Mouse (Mus musculus): ENCODE measurements around the gene Wee1.
"Not testable (repeated sequence)": the region's sequence is repeated elsewhere in the genome, so short reads cannot be mapped to it uniquely, and the experiment has no call there.

Gene Wee1

DNA sequence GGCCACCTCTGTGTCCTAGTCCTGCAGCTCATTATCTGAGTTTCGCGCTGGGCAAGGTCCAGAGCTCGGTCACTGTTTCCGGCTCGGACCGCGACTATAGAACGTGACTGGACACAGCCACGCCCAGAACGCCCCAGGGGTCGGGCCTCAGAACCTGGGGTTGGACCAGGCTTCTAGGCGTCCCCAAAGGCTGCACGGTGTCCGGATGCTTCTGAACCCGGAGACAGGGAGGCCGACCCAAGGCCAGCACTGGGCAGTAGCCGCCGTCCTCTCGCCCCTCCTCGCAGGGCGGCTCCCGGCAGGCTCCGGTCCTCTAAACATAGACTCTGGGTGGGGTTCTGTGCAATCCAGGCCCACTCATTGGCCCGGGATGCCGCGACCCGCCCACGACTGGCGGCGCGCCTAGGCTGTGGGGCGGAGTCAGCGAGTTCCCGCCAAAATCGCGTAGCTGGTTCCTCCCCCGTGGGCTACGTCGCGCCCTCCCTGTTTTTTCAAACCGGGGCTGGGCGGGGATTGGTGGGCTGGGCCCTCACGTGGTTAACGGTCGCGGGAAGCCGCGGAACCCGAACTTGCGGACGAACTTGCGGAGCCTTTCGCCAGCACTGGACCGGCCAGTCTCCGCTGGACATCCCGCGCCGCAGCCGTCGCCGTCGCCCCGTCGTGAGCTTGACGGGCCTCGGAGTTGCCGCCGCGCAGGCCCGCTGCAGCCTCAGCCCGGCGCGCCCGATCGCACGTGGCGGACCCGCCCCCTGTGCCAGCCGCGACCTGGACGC lies at the start of gene Wee1:
TSS of gene Wee1 (plus strand) at position 531 of the 773 bp plus-strand sequence.
- DNase-seq (ENCODE audit: extremely low read depth, low read depth, low spot score): no peak

DNA sequence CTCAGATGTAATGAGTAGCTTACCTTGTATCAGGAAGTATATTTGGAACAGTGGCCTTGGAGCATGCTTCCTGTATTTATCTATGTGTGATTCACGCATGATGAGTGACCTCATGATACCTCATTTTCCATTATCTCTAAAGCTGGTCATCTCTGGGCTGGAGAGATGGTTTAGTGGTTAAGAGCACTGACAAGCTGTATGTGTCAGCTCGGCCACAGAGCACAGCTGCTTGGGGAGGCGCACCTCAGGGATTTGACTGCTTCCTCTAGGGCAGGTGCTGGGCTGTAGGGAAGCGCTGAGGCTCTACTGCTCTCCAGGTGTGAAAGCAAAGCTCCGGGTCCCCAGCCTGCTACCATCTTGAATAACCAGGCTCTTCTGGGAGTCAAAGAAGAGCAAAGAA lies 43.7 kb upstream of the Wee1 start:
- no peak for DNase-seq (ENCODE audit: extremely low read depth, low read depth, low spot score)

DNA sequence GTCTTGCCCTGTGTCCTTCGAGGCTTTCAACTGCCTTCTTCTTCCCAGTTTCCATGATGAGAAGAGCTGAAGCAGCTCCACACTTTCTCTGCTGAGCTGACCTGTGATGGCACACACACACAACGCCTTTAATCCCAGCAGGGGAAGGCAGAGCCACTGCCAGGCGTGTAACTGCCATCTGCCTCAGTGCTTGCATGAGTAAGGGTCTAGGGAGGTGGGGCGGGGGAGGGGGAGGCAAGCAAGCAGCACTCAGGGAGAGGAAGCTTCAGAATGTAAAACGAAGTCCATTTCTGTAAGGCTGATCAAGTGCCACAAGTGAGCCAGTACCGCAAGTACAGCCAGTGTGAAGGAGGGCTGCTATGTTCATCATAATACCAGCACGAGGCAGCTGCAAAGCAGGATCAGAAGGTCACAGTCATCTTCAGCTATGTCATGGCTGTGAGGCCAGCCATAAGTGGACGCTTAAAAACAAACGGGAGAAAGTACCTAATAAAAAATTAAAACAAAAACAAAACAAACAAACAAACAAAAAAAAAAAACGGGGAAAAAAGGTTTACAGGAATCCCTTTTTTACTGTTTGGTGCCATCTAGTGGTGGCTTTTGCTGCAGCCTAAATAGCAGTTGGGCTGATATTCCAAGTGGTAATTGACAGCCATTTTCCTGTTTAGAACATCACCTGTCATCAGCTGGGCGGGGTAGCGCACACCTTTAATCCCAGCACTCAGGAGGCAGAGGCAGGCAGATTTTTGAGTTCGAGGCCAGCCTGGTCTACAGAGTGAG lies 38.3 kb upstream of the Wee1 start:
- DNase-seq (ENCODE audit: extremely low read depth, low read depth, low spot score): no peak

DNA sequence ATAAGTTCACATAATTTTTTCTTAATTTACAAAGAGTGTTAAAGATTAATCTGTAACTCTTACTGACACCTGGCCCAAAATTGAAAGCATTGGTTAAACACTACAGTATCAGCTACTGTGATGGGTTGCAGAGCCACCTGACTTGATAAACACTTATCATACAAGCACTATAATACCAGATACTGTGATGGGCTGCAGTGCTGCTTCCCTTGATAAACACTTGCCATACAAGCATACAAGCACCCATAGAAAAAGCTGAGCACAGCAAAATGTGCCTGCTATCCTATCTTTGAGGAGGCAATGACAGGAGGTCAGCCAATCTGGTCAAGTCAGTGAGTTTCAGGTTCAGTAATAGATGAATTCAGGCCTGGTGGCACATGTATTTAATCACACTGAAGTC lies 36.6 kb upstream of the Wee1 start:
- no peak for DNase-seq (ENCODE audit: extremely low read depth, low read depth, low spot score)

DNA sequence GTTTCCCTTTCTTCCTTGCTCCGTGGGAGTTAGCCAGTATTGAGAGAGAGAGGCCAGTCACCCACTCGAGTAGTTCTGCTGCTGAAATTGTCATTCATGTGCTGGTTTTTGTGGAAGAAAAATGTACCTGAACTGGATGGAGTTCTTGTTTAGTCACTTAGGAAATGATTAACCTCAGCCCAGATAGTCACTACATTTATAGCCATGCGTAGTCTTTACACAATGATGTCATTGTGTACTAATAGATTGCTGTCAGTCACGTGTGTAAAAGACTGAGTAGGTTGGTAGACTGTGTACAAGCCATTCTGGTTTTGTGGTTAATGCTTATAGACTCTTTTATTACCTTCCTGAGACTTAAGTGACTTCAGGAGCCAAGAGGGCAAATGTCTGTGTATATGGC lies 33.9 kb upstream of the Wee1 start:
- DNase-seq (ENCODE audit: extremely low read depth, low read depth, low spot score): no peak

DNA sequence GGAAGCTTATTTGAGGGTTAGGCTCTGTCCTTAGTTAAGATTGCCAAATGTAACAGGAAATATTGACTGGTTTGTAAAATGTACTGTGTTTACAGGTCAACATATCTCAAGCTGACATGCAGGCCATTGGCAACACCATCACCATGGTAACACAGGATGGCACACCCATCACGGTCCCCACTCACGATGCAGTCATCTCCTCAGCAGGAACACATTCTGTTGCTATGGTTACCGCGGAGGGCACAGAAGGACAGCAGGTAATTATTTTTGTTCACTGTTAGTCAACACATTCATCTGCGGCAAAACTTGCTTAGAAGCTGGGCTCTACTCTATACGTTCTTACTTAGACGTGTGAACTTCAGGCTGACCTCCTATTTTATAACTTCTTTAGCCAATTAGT lies 30.2 kb upstream of the Wee1 start:
- no peak for DNase-seq (ENCODE audit: extremely low read depth, low read depth, low spot score)

DNA sequence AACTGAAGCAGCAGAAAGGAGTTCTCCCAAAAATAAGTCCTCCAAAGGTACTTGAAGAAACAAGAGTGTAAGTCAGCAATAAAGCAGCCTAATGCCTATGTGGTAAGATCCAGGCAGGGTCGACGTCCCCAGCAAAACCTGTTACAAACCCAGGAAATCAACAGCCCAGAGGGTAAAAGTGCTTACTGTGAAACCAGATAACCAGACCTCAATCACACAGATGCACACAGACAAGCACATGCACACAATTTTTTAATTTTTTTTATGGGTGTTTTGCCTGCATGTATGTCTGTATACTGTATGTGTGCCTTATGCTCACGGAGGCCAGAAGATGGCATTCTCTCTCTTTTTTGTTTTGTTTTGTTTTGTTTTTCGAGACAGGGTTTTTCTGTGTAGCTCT lies 25.5 kb upstream of the Wee1 start:
- DNase-seq (ENCODE audit: extremely low read depth, low read depth, low spot score): no peak

DNA sequence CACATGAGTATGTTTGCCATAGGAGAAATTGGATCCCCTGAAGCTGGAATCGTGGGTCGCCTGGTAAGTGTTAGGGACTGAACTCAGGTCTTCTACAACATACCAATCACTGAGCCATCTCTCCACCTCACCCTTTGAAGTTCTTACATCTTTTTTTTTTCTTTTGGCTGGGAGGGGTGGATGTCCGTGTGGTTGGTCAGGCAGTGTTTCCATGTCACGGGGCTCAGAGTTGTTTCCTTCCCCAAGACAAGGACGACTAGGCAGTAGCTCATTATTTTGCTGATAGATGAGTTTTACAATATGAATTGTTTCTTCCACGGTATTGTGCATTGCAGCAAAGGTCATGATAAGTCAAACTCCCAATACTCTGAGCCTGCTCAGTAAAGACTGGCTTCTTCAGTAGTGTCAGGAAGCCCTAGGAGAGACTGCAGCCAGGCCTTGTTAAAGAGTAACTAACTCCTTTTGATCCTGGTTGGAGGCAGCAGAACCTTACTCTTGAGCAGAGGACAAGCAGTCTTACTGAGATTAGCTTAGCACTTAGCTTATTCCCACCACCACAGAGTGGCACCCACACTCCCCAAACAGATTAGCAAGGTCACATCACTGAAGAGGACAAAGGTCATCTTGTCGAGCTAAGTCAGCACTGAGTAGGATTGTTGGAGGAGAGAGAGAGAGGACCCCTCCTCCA lies 24.6 kb upstream of the Wee1 start:
- no peak for DNase-seq (ENCODE audit: extremely low read depth, low read depth, low spot score)

DNA sequence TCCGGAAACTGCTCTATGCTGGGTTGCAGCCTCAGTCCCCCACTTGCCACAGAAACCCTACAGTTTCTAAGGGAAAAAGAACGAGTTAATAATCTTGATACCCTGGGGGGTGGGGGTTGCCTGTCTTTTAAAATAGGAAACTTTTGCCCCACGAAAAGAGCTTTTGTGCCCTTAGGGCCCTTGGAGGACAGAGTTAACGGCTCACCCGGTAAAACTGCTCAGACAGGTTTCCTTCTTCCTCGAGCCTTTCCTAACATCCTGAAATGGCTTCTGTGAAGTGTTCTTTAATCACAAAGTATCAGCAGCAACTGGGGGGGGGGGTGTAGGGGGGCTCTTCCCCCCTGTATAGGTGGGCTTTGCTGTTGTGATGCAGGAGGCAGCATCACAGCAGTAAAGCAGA lies 21.0 kb upstream of the Wee1 start:
- no peak for DNase-seq (ENCODE audit: extremely low read depth, low read depth, low spot score)

DNA sequence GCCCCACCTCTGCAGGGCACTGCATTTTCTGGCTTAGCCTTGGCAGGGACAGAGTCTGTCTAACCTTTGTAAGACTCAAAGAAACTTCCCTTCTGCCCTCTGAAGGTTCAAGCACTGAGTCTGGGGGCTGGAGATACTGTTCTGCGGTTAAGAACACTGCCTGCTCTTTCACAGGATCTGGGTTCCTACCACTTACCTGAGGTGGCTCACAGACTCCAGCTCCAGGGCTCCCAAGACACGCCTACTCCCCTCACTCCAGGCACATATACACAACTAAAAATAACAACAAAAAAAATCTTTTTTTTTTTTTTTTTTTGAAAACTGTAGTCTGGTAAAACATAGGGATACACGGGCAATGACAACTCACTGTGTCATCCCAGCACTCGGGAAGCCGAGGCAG lies 20.6 kb upstream of the Wee1 start:
- no peak for DNase-seq (ENCODE audit: extremely low read depth, low read depth, low spot score)

DNA sequence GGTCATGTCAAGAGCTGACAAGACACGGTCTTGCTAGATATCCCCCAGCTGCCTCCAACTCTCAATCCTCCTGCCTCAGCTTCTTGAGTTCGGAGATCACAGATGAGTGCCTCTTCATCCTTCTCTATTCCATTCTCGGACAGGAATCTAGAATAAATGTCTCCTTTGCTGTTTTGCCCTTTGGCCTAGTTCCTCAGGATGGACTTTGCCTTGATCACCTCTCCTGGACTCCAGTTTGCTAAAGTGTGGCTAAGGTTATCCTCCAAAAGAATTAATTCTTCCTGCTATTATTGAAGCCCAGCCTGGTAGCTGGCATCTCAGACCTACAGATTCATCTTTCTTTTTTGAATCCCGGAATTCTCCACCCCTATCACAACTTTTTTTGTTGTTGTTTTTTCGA lies 16.8 kb upstream of the Wee1 start:
- DNase-seq (ENCODE audit: extremely low read depth, low read depth, low spot score): no peak

DNA sequence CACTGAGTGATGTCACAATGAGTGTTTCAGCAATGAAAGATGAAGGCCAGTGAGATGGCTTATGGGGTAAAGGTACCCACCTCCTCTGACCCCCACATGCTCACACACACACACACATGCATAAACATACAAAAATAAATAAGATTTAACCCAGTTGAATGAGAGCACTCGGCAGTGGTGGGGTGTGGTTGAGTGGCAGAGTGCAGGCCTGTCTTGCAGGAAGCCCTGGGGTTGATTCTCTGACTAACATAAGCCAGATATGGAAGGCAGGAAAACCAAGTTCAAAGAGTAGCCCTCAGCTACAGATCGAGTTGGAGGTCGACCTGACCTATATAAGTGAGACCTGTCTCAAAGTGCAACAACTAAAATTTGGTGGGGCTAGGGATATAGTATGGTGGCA lies 15.2 kb upstream of the Wee1 start:
- DNase-seq (ENCODE audit: extremely low read depth, low read depth, low spot score): no peak

DNA sequence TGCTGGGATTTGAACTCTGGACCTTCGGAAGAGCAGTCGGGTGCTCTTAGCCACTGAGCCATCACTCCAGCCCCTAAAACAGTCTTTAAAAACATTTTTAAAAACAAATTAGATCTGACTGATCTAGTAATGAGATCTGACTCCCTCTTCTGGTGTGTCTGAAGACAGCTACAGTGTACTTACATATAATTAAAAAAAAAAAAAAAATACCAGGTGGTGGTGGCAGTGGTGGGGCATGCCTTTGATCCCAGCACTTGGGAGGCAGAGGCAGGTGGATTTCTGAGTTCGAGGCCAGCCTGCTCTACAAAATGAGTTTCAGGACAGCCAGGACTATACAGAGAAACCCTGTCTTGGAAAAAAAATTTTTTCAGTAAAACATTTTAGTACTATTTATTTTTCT lies 13.3 kb upstream of the Wee1 start:
- DNase-seq (ENCODE audit: extremely low read depth, low read depth, low spot score): not testable (repeated sequence)

DNA sequence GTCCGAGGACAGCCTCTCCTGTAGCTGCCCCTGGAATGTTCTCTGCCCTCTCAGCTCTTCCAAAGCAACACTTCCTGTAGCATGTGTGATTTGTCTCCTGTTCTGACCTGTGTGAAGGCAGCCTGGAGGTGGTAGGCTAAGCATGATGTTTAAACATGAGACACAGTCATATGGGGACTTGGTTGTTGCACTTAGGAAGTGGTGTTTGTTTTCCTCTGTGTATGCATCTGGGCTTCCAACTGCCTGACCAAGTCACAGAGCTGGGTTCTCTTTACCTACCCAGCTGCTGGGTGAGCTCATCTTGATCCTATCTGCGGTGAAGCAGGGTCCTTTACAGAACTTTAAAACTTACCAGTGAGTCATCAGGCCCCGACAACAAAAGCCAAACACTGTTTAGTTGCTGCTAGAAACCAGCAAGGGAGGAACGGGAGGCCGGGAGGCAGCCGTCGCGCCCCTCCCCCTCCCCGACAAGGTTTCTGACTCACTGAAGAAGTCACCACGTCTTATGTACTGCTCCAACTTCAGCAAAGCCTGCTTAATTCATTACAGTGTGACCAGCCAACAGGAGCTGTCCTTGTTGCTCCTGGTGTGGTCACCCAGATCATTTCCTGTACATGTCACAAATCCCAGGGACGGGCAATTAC lies 12.8 kb upstream of the Wee1 start:
- DNase-seq (ENCODE audit: extremely low read depth, low read depth, low spot score): no peak

DNA sequence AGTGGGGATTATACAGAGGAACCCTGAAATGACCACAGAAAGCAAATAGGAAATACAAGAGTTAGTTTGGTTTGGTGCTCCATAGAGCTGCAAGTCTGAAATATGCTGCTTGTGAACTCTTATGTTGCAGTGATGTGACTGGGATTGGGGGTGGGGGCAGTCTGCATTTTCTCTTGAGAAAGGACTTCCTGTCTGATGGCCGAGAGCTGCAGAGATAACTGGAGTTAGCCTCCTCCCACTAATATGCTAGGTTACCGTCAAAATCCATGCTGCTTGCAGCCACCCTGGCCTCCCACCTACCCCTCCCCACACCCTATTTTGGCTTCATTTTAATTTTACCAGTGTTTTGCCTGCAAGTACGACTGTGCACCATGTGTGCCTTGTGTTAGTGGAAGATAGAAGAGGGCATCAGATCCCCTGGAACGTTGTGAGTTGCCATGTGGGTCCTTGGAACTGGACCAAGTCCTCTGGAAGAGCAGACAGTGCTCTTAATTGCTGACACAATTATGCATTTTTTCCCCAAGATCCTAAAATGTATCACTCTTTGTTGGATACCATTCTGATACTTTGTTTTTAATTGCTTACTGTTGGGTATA lies 11.7 kb upstream of the Wee1 start:
- no peak for DNase-seq (ENCODE audit: extremely low read depth, low read depth, low spot score)

DNA sequence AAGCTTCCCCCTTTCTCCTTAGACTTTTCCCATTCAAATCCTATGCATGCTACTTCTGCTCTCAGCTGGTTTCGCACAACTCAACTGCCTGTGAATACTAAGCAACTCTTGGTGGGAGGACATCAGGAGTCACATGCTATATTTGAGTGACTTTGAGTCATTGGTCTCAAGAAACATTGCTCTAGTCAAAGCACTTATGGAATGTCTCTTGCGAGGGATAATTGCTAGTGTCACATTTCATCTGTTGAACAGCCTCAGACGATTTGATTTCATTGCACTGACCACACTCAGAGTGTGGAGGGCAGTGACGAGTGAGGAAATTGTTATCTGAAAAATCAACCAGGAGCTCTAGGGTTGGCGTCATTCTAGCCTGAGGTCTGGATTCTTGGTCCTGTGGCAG lies 7.1 kb upstream of the Wee1 start:
- no peak for DNase-seq (ENCODE audit: extremely low read depth, low read depth, low spot score)

DNA sequence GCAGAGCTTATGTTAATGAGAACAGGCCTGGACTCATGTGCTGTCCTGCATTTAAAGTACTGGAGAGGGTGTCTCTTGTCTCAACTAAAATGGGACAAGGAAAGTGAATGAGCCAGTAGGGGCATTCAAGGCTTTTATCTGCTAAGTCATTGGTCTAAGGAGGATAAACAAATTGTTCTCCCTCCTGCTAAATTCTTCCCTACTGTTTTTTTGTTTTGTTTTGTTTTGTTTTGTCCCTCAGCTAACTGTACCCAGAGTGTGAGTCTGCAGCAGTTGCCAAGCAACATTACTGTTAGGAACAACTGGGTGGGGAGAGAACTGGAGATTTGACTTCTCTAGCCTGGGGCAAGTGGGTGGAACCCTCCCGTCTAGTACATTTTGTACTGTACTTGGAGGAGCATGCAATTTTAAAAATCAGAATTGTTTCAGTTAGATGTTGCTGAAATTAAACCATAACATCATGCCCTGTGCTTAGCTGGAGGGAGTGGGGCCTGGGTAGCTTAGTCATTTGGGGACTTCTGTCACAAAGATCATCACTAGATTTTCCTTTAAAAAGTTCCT lies 5.0 kb upstream of the Wee1 start:
- DNase-seq (ENCODE audit: extremely low read depth, low read depth, low spot score): peak; percentile 61

DNA sequence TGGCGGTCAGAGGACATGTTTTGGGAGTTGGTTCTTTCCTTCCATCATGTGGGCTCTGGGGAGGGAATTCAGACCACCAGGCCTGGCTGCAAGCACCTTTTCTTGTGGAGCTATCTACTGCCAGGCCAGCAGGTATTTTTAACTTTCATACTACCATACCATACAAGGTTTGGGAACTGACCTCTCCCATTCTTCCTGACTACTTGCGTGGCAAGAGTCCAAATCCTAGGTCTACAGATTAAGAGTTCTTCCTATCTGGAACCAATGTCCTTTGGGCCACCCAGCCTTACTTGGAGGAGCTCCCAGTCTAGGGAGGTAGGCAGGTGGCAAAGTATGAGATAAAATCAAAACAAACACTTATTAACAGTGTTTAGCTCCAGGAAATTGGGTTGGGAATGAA lies 3.4 kb upstream of the Wee1 start:
- no peak for DNase-seq (ENCODE audit: extremely low read depth, low read depth, low spot score)

DNA sequence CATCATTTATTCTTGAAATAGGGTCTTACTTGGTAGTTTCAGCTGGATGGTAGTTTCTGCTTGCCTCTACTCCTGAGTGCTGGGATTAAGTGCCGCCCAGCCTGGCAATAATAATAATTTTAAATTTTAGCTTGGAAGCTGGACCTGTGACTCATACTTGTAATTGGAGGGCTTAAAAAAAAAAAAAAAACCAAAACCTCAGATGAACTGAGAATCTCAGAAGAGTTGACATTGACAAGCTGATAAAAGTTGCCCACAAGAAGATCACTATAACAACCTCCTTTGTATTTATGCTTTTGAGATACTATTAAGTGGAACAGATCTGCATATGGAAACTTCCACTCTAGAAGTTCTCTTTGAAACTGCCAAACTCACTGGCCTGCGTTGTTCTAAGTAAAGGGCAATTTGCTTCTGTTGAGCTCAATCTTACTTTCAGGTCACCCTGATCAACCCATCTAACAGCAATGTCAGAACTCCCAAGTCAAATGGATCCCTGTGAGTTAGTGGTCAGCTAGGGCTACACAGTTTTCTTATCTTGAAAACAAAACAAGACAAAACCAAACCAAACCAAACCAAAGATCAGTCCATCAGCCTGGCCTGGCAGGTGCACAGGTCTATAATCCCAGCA lies 1.6 kb upstream of the Wee1 start:
- no peak for DNase-seq (ENCODE audit: extremely low read depth, low read depth, low spot score)

DNA sequence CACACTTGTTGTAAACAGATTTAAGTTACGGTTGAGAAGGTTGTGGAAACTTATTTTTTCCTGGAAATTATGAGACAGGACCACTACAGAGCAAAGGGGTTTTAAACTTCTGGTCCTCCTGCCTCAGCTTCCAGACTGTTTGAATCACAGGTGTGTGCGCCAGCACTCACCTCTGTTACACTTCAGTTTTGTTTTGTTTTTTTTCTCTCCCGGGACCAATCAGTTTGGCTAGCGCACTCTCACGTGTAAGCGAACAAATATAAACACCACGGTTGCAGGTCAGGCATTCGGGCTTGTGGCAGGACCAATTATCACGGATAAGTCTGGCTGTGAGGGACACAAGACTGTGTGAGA lies 707 bp upstream of the Wee1 start:
- DNase-seq (ENCODE audit: extremely low read depth, low read depth, low spot score): no peak

DNA sequence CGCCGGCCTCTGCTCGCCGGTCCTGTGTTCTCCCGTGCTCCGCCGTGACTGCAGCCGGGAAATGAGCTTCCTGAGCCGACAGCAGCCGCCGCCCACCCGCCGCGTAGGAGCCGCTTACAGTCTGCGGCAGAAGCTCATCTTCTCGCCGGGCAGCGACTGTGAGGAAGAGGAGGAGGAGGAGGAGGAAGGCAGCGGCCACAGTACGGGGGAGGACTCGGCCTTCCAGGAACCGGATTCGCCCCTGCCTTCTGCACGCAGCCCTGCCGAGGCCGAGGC lies 381 bp downstream of the Wee1 start:
- DNase-seq (ENCODE audit: extremely low read depth, low read depth, low spot score): no peak

Measured in fat pad, adult 2 months (tissue).